Mouse (Mus musculus) lung, adult 2 months (tissue): ENCODE results near the gene Garnl3. TPM values are rescaled to one million over a fixed set of nuclear protein-coding genes. Genes with fewer than 3 reads are reported as not detected.
A peak's percentile ranks its signal among the peaks of the same experiment; 100 is the strongest.
"Not testable (repeated sequence)": the region's sequence is repeated elsewhere in the genome, so short reads cannot be mapped to it uniquely, and the experiment has no call there.

Experiments used
- DNase-seq: peaks from one replicate; pipeline ENCODE4 v3.0.0; 2022
- H3K4me1 ChIP-seq: fragments of 200-500 bp; 2 replicates; pipeline ENCODE4 v1.6.1; 2011; ENCODE audit warnings: low read length; ENCODE audit not compliant: control insufficient read depth, insufficient read depth
- H3K4me3 ChIP-seq: fragments of 200-500 bp; replicated peaks from 2 replicates; pipeline ENCODE3; 2011; ENCODE audit warnings: low read depth, mild to moderate bottlenecking, control low read depth, low read length; ENCODE audit errors: extremely low read depth
- CTCF ChIP-seq: fragments of 200-500 bp; IDR thresholded peaks from 2 replicates; pipeline ENCODE4 v1.5.1; 2011; ENCODE audit warnings: mild to moderate bottlenecking, low read length, control low read depth; ENCODE audit not compliant: insufficient read depth
- POLR2A ChIP-seq: fragments of 200-500 bp; IDR thresholded peaks from 2 replicates; pipeline ENCODE4 v1.6.1; 2011; ENCODE audit warnings: low read depth, mild to moderate bottlenecking, control low read depth, low read length, borderline replicate concordance; ENCODE audit errors: extremely low read depth
- WGBS: fragments of 180-500 bp; shearing (Covaris S2); methylation state at CpG from one replicate; pipeline ENCODE4 v1.1.7; 2018; 5-methylcytosine and 5-hydroxymethylcytosine counted together
- polyA plus RNA-seq: library from polyadenylated mRNA; depleted of rRNA; stranded (reverse); fragments of >200 nt; gene quantifications from 2 replicates; pipeline ENCODE4 v1.2.3, GENCODE M21; 2012

Gene Garnl3
- polyA plus RNA-seq, 1 experiment = 12.0 TPM

GRCm38 (mm10) chr2:33132306-33132705, 852 bp upstream of the Garnl3 start:
- Histone ChIP-seq H3K4me3 (no peak overlapping the region), H3K4me1 (peaks cover 7% of the 10 kb centered on the region; the same call in 1 of the 2 replicates)
- WGBS = 12% methylated on average over 7 of the region's 7 CpGs
- DNase-seq = no peak
- TF ChIP-seq POLR2A (no peak), CTCF (no peak)

- TF ChIP-seq POLR2A (no peak; the same call in 1 of the 2 replicates), CTCF (no peak)
- WGBS = under 1% methylated on average over 48 of the region's 55 CpGs
- peak; percentile 98 for DNase-seq
- Histone ChIP-seq H3K4me1 (peaks cover 7% of the 10 kb centered on the region; the same call in 1 of the 2 replicates), H3K4me3 (peak overlapping the region; percentile 74)
Measured at GRCm38 (mm10) chr2:33130526-33131483, 649 bp downstream of the Garnl3 start.

- no peak for DNase-seq
- under 1% methylated on average over 33 of the region's 33 CpGs for WGBS
- TF ChIP-seq POLR2A (no peak), CTCF (no peak)
- Histone ChIP-seq H3K4me3 (peak overlapping the region; percentile 73), H3K4me1 (peaks cover 7% of the 10 kb centered on the region; the same call in 1 of the 2 replicates)
Measured at GRCm38 (mm10) chr2:33130141-33130525, 1.3 kb downstream of the Garnl3 start.

- WGBS = 3% methylated on average over 10 of the region's 10 CpGs
- no peak for TF ChIP-seq POLR2A
- no peak for TF ChIP-seq CTCF
- Histone ChIP-seq H3K4me3 (peak overlapping the region; percentile 73), H3K4me1 (peaks cover 7% of the 10 kb centered on the region; the same call in 1 of the 2 replicates)
- DNase-seq = peak; percentile 36
Measured at GRCm38 (mm10) chr2:33129696-33130095, 1.8 kb downstream of the Garnl3 start.

- DNase-seq = no peak
- peaks cover 7% of the 10 kb centered on the region; the same call in 1 of the 2 replicates for H3K4me1 ChIP-seq
- WGBS = 72% methylated on average over 2 of the region's 2 CpGs
- no peak overlapping the region for H3K4me3 ChIP-seq
- TF ChIP-seq CTCF (no peak), POLR2A (no peak)
Measured at GRCm38 (mm10) chr2:33129005-33129404, 2.4 kb downstream of the Garnl3 start.

- Histone ChIP-seq H3K4me3 (no peak overlapping the region), H3K4me1 (peaks cover 7% of the 10 kb centered on the region; the same call in 1 of the 2 replicates)
- no peak for TF ChIP-seq CTCF
- TF ChIP-seq POLR2A = no peak
- no peak for DNase-seq
- WGBS = 12% methylated on average over 2 of the region's 2 CpGs
Measured at GRCm38 (mm10) chr2:33127271-33127670, 4.2 kb downstream of the Garnl3 start.

GRCm38 (mm10) chr2:33122856-33123255, 8.6 kb downstream of the Garnl3 start:
- 63% methylated on average over 6 of the region's 6 CpGs for WGBS
- DNase-seq = peak; percentile 37
- Histone ChIP-seq H3K4me3 (no peak overlapping the region), H3K4me1 (no peaks in the 10 kb centered on the region)
- no peak for TF ChIP-seq CTCF
- no peak for TF ChIP-seq POLR2A

GRCm38 (mm10) chr2:33100536-33100935, 30.9 kb downstream of the Garnl3 start:
- no peak for TF ChIP-seq CTCF
- TF ChIP-seq POLR2A = no peak
- H3K4me1 ChIP-seq = no peaks in the 10 kb centered on the region
- no peak for DNase-seq
- H3K4me3 ChIP-seq = no peak overlapping the region
- WGBS = 80% methylated on average over 8 of the region's 8 CpGs

GRCm38 (mm10) chr2:33097326-33097725, 34.1 kb downstream of the Garnl3 start:
- H3K4me1 ChIP-seq, H3K4me3 ChIP-seq, DNase-seq: not testable (repeated sequence)
- 88% methylated on average over 12 of the region's 12 CpGs for WGBS

GRCm38 (mm10) chr2:33095221-33095671, 36.2 kb downstream of the Garnl3 start:
- 54% methylated on average over 10 of the region's 10 CpGs for WGBS
- Histone ChIP-seq H3K4me1 (no peaks in the 10 kb centered on the region), H3K4me3 (no peak overlapping the region)
- no peak for TF ChIP-seq POLR2A
- TF ChIP-seq CTCF = no peak
- DNase-seq = no peak
